Mouse (Mus musculus): Measurements from ENCODE around the gene Trim9. TPM values are rescaled to one million over a fixed set of nuclear protein-coding genes. Genes with fewer than 3 reads are reported as not detected.

Trim9 gene
- polyA plus RNA-seq, 1 experiment: 0.06 TPM

GRCm38 (mm10) chr12:70251210-70251884 is 96.1 kb downstream of the Trim9 start:
- no peak for DNase-seq (ENCODE audit: low spot score)

- DNase-seq (ENCODE audit: low spot score): no peak
Observed at GRCm38 (mm10) chr12:70249616-70250157, 97.7 kb downstream of the Trim9 start.

- DNase-seq (ENCODE audit: low spot score): no peak
Observed at GRCm38 (mm10) chr12:70247683-70248474, 99.5 kb downstream of the Trim9 start.

- DNase-seq (ENCODE audit: low spot score): no peak
Observed at GRCm38 (mm10) chr12:70242550-70242949, 104.9 kb downstream of the Trim9 start.

DNA sequence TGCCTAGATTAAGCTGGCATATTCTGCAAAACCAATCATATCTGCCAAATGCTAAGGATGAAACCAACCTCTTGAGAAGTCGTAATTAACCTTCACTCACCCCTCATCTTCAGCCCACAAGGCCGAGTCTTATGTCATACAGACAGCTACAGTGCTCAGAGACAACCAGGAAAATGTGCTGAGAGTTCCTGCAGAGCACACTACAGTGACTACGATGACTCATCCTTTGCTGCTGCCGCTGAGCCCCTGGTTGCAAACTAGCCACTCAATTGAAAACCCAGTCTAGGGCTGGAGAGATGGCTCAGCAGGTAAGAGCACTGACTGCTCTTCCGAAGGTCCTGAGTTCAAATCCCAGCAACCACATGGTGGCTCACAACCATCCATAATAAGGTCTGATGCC is 107.7 kb downstream of the Trim9 start:
- no peak for DNase-seq (ENCODE audit: low spot score)

- DNase-seq (ENCODE audit: low spot score): no peak
Observed at GRCm38 (mm10) chr12:70238604-70239003, 108.8 kb downstream of the Trim9 start.

DNA sequence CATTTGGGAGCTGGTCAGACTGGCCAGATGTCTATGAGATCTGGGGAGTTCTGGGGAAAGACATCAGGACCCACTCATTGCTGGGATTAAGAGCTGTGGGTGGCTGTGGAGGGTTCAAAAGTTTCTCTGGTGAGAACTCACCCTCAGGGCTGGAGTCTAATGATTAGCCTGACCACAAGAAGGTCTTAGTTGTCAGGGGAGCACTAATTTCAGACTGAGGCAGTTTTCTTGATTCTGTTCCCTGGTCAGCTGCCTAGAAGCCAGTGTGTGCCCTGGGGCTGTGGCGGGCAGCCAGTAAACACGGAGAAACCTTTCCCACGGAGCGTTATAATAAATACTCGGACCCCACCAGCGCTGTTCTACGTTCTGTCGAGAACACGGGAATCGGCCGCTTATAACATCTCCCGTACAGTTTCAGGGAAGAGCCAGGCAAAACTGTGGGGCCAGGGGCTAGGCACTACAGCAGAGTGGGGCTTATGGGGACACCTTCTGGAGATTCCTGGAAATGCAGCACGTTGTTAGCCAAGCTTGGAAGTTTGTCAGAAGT is 112.4 kb downstream of the Trim9 start:
- DNase-seq (ENCODE audit: low spot score): peak; percentile 27

GRCm38 (mm10) chr12:70234411-70234810 is 113.0 kb downstream of the Trim9 start:
- DNase-seq (ENCODE audit: low spot score): no peak

GRCm38 (mm10) chr12:70233637-70234315 is 113.6 kb downstream of the Trim9 start:
- no peak for DNase-seq (ENCODE audit: low spot score)

DNA sequence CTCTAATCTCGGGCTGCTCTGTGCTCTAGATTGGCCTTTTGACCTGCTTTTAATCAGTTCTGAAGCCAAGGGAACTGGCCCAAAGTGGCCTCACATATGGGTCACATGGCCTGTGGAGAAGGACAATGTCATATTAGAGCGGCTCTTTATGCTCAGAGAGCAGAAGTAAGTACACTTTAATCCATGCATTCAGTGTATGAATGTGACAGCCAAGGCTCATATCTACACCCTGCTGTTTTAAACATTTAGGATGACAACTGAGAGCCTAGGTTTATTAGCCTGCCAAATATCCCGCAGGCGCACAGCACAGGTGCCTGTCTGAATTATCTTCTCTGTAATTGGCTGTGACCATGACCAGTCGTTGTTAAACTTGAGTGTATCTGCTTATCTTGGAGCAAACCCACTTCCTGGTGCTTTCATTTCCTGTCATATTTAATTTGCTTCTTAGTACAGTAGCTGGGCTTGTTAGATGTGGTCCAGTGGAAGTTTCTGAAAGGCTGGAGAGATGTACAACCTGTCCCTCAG is 115.3 kb downstream of the Trim9 start:
- no peak for DNase-seq (ENCODE audit: low spot score)

DNA sequence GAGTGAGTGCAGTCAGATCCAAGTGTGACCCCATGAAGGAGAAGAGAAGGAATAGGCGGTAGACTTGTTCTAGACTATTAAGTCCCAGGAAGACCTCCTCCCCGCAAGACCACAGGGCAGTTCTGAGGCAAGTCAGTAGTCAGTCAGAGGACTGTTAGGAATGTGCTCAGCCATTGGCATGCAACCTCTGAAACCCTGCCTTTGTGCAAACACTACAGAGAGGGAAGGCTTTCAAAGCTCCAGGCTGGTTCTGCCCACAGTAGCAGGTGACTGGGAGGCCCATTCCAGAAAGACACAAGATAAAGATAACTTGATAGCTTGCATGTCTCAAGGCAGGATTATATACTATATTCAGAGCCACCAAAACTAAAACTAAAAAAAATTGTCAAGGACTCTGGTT is 116.1 kb downstream of the Trim9 start, which contains the start of gene Pygl:
Gene Pygl, minus strand, starts transcription at position 195 of the 400 bp plus-strand sequence.
- no peak for DNase-seq (ENCODE audit: low spot score)

DNA sequence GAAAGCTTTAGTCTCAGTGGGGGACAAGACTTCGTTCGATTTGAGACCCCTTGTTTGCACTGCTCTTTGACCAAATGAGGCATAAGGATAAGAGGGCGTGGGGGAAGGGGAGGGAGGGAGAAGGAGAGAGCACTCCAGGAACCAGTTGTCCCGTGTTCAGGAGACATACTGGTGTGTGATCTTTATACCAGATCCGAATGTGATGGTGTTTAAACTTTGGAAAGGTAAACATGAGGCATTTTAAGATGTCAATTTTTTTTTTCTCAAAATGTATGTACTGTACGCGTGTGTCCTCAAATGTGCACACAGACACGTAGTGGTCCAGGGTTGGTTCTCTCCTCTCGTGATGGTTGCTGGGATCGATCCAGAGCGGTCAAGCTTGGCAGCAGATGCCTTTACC is 119.3 kb downstream of the Trim9 start:
- no peak for DNase-seq (ENCODE audit: low spot score)

DNA sequence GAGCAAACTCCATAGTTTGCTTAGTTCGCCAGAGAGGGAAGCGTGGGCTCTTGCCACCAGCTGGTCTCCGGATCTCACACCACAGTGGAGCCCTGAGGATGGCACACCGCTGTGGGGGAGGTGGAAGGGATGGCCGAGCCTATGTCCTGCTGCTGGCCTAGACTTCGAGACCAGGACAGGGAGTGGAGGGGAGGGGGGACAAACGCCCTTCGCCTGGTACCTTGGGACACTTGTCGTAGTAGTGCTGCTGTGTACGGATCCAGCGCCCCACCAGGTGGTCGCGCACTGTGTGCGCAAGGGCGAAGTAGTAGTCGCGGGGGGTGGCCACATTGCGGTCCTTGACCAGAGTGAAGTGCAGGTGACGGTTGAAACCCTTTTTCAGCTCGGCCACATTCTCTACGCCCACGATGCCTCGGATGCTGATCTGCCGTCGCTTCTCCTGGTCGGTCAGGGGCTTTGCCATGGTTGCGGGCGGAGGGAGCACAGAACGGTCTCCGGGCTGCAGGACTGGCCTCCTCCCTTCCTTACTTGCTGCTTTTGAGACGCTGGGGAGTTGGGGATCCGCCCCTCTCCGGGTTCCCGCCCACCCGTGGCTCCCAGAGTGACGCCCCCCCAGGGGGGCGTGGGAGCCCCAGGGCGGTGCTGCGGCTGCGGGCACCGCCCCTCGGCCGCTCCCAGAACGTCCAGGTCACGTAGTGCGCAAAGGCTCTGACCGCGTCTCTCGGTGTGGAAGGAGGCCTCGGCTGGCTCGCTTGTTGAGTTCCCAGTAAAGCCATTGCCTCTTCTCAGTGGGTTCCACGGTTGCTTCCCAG is 120.1 kb downstream of the Trim9 start:
- peak; percentile 64 for DNase-seq (ENCODE audit: low spot score)

DNA sequence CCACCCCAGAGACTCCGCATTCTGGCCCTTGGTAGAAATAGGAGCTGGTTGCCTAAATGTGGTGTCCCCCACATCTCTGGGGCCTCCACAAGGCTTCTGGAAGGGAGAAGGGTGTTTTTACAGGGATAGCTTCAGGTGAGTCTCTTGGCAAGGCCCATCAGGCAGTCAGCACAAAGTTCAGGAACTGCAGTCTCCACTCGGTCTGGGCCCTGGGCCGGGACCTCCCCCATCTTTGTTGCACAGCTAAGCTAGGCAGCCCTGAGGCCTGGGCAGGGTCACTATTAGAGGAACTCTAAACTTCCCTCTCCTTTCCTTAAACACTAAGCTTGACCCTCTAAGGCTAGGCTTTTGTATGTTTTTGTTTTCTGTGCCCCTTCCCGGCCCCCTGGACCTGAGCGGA is 120.8 kb downstream of the Trim9 start:
- no peak for DNase-seq (ENCODE audit: low spot score)

GRCm38 (mm10) chr12:70223331-70223730 is 124.1 kb downstream of the Trim9 start:
- no peak for DNase-seq (ENCODE audit: low spot score)

DNA sequence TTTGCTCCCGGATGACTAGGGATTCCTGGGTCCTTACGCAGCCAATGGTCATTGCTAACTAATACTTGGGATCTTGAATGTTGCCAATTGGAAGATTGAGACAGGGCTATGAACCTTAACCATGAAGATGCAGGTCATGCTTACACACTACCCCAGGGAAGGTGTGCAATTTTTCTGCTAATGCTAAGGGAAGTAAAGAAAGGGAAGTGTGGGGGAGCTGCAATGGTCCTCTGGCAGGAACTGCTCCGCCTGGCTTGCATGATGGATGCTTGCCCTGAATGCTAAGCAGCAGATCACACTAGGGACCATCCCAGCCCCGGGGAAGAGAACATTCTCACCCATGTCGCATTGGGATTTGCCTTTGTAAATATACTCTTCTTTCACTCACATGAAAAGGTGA is 126.0 kb downstream of the Trim9 start:
- no peak for DNase-seq (ENCODE audit: low spot score)

DNA sequence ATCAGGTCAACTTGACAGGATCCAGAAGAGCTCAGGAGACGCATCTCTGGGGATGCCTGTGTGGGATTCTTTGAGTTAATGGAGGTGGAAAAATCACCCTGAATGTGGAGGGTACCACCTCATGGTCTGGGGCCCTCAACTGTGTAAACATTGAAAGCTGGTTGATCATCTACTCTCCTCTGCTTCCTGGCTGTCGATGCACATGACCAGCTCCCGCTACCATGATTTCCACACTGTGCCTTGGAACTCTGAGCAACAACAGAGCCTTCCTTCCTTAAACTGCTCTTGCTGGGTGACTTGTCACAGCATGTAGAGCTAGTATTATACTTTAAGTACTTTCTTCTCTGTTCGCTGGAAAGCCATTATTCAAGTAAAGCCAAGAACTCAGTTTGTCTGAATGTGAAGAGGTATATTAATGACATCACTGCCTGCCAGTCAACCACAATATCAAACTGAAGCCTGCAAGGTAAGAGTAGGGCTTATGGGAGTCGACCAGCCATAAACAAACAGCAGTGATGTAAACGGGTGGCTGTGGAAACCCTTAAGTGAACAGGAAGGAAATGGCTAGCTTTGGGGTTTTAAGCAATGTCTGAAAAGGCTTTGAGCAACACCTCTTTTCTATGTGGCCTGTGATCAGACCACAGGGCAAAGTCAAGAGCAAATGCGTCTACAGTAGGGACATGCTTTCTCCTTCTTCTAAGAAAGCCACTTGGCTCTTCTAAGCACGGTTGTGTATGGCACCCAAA is 128.4 kb downstream of the Trim9 start:
- DNase-seq (ENCODE audit: low spot score): no peak

DNA sequence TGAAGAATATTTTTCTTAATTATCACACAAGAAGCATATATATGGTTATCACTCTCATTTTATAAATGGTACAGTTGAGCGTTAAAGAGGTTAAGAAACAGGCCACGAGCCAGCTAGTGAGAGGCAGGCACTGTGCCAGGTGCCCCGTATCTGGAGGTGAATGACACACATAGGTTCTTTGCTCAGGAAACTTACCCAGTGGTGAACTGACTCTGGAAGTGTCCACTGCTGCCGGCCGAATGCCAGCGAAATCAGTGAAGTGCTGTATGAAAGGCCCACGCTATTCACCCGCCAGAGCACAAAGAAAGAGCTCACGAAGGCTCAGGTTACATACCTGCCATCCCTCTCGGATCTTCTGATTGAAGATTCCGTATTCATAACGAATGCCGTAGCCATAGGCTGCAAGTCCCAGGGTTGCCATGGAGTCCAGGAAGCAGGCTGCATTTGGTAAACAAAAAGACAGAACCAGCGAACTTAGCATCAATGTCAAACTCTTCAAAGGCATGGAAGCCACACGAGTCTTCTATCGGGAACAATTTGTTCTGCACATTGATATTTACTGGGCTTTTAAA is 131.1 kb downstream of the Trim9 start:
- DNase-seq (ENCODE audit: low spot score): no peak

DNA sequence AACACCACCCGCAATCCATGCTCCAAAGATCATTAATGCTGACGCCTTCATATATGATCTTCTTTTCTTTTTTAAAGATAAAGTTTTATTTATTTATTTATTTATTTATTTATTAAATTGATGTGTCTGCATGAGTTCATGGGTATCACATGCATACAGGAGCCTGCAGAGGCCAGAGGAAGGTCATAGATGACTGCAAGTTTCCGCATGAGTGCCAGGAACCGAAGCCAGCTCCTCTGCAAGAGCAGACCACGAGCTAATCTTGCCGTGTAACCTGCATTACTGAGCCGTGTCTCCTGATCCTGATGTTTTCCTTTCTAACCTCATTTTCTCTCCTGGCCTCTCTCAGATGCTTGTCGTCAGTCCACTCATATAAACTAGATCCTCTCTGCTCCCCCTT is 133.1 kb downstream of the Trim9 start:
- no peak for DNase-seq (ENCODE audit: low spot score)

GRCm38 (mm10) chr12:70213601-70214000 is 133.8 kb downstream of the Trim9 start:
- no peak for DNase-seq (ENCODE audit: low spot score)
